Mouse (Mus musculus): Measurements from ENCODE around the gene Mt3. TPM values are rescaled to one million over a fixed set of nuclear protein-coding genes. Genes with fewer than 3 reads are reported as not detected.

Gene Mt3
- polyA plus RNA-seq, 1 experiment from 2014 or later: 0.60 TPM

- Histone ChIP-seq H3K9me3 (ENCODE audit: control insufficient read depth, low read length) (no peaks in the 10 kb centered on the region), H3K27ac (ENCODE audit: low read depth, low read length) (no peak within 1 kb of the TSS), H3K36me3 (ENCODE audit: control insufficient read depth, insufficient read depth, low read length) (no peaks in the 10 kb centered on the region), H3K9ac (ENCODE audit: low read depth, low read length) (peak within 1 kb of the TSS; percentile 42; the same call in 1 of the 2 replicates), H3K4me1 (ENCODE audit: control insufficient read depth, insufficient read depth, low read length) (peaks cover 14% of the 10 kb centered on the region; the same call in 1 of the 2 replicates), H3K4me3 (ENCODE audit: low read length) (peak within 1 kb of the TSS; percentile 46), H3K27me3 (ENCODE audit: control insufficient read depth, insufficient read depth, low read length) (peaks cover 78% of the 10 kb centered on the region), H3K4me2 (replicated peaks; ENCODE audit: low read depth, low read length) (peak within 1 kb of the TSS; percentile 78)
- WGBS: under 1% methylated on average over 47 of the region's 50 CpGs
- ATAC-seq (ENCODE audit: low FRiP score, low TSS enrichment): peak; percentile 84
Measured at GRCm38 (mm10) chr8:94178857-94179712, 26.7 kb downstream of the Mt3 start, which contains the start of gene Mt1. Gene Mt1 (plus strand): TSS chr8:94179082.

GRCm38 (mm10) chr8:94179713-94180560, 27.5 kb downstream of the Mt3 start:
- Histone ChIP-seq H3K4me3 (ENCODE audit: low read length) (peak overlapping the region; percentile 46), H3K9me3 (ENCODE audit: control insufficient read depth, low read length) (no peaks in the 10 kb centered on the region), H3K4me2 (replicated peaks; ENCODE audit: low read depth, low read length) (peak overlapping the region; percentile 78), H3K36me3 (ENCODE audit: control insufficient read depth, insufficient read depth, low read length) (no peaks in the 10 kb centered on the region), H3K27me3 (ENCODE audit: control insufficient read depth, insufficient read depth, low read length) (peaks cover 75% of the 10 kb centered on the region), H3K9ac (ENCODE audit: low read depth, low read length) (peak overlapping the region; percentile 42; the same call in 1 of the 2 replicates), H3K4me1 (ENCODE audit: control insufficient read depth, insufficient read depth, low read length) (peaks cover 14% of the 10 kb centered on the region; the same call in 1 of the 2 replicates), H3K27ac (ENCODE audit: low read depth, low read length) (no peak overlapping the region)
- ATAC-seq (ENCODE audit: low FRiP score, low TSS enrichment): no peak
- WGBS: 6% methylated on average over 25 of the region's 25 CpGs

GRCm38 (mm10) chr8:94180561-94180908, 28.1 kb downstream of the Mt3 start:
- Histone ChIP-seq H3K27ac (ENCODE audit: low read depth, low read length) (no peak overlapping the region), H3K9me3 (ENCODE audit: control insufficient read depth, low read length) (no peaks in the 10 kb centered on the region), H3K36me3 (ENCODE audit: control insufficient read depth, insufficient read depth, low read length) (no peaks in the 10 kb centered on the region), H3K4me1 (ENCODE audit: control insufficient read depth, insufficient read depth, low read length) (peaks cover 14% of the 10 kb centered on the region; the same call in 1 of the 2 replicates), H3K4me2 (replicated peaks; ENCODE audit: low read depth, low read length) (0 out of 2 replicates have a peak overlapping the region, but pooled peaks have one; percentile 78), H3K9ac (ENCODE audit: low read depth, low read length) (no peak overlapping the region), H3K27me3 (ENCODE audit: control insufficient read depth, insufficient read depth, low read length) (peaks cover 71% of the 10 kb centered on the region), H3K4me3 (ENCODE audit: low read length) (no peak overlapping the region)
- ATAC-seq (ENCODE audit: low FRiP score, low TSS enrichment): no peak
- WGBS: 93% methylated on average over 1 of the region's 1 CpGs

GRCm38 (mm10) chr8:94182055-94182929, 29.9 kb downstream of the Mt3 start:
- Histone ChIP-seq H3K27me3 (ENCODE audit: control insufficient read depth, insufficient read depth, low read length) (peaks cover 74% of the 10 kb centered on the region), H3K4me2 (replicated peaks; ENCODE audit: low read depth, low read length) (peak overlapping the region; percentile 41), H3K4me3 (ENCODE audit: low read length) (no peak overlapping the region), H3K27ac (ENCODE audit: low read depth, low read length) (no peak overlapping the region), H3K4me1 (ENCODE audit: control insufficient read depth, insufficient read depth, low read length) (peaks cover 14% of the 10 kb centered on the region; the same call in 1 of the 2 replicates), H3K9ac (ENCODE audit: low read depth, low read length) (0 out of 2 replicates have a peak overlapping the region, but pooled peaks have one; percentile 4), H3K9me3 (ENCODE audit: control insufficient read depth, low read length) (no peaks in the 10 kb centered on the region), H3K36me3 (ENCODE audit: control insufficient read depth, insufficient read depth, low read length) (no peaks in the 10 kb centered on the region)
- no peak for ATAC-seq (ENCODE audit: low FRiP score, low TSS enrichment)
- 61% methylated on average over 13 of the region's 13 CpGs for WGBS

- peak; percentile 75 for ATAC-seq (ENCODE audit: low FRiP score, low TSS enrichment)
- H3K27me3 ChIP-seq (ENCODE audit: control insufficient read depth, insufficient read depth, low read length): peaks cover 77% of the 10 kb centered on the region
- under 1% methylated on average over 16 of the region's 16 CpGs for WGBS
- H3K27ac ChIP-seq (ENCODE audit: low read depth, low read length): no peak overlapping the region
- peaks cover 14% of the 10 kb centered on the region; the same call in 1 of the 2 replicates for H3K4me1 ChIP-seq (ENCODE audit: control insufficient read depth, insufficient read depth, low read length)
- H3K9me3 ChIP-seq (ENCODE audit: control insufficient read depth, low read length): no peaks in the 10 kb centered on the region
- 0 out of 2 replicates have a peak overlapping the region, but pooled peaks have one; percentile 4 for H3K9ac ChIP-seq (ENCODE audit: low read depth, low read length)
- H3K4me3 ChIP-seq (ENCODE audit: low read length): peak overlapping the region; percentile 24; the same call in 1 of the 2 replicates
- H3K36me3 ChIP-seq (ENCODE audit: control insufficient read depth, insufficient read depth, low read length): no peaks in the 10 kb centered on the region
- H3K4me2 ChIP-seq (replicated peaks; ENCODE audit: low read depth, low read length): peak overlapping the region; percentile 41
Measured at GRCm38 (mm10) chr8:94183117-94183516, 30.7 kb downstream of the Mt3 start.

- H3K27me3 ChIP-seq (ENCODE audit: control insufficient read depth, insufficient read depth, low read length): peaks cover 64% of the 10 kb centered on the region
- H3K9me3 ChIP-seq (ENCODE audit: control insufficient read depth, low read length): no peaks in the 10 kb centered on the region
- no peak overlapping the region for H3K9ac ChIP-seq (ENCODE audit: low read depth, low read length)
- 17% methylated on average over 12 of the region's 12 CpGs for WGBS
- H3K4me3 ChIP-seq (ENCODE audit: low read length): no peak overlapping the region
- no peaks in the 10 kb centered on the region for H3K36me3 ChIP-seq (ENCODE audit: control insufficient read depth, insufficient read depth, low read length)
- peaks cover 11% of the 10 kb centered on the region; the same call in 1 of the 2 replicates for H3K4me1 ChIP-seq (ENCODE audit: control insufficient read depth, insufficient read depth, low read length)
- H3K27ac ChIP-seq (ENCODE audit: low read depth, low read length): peak overlapping the region; percentile 38; the same call in 1 of the 2 replicates
- ATAC-seq (ENCODE audit: low FRiP score, low TSS enrichment): no peak
- peak overlapping the region; percentile 12; the same call in 1 of the 2 replicates for H3K4me2 ChIP-seq (replicated peaks; ENCODE audit: low read depth, low read length)
Measured at GRCm38 (mm10) chr8:94184357-94184843, 32.0 kb downstream of the Mt3 start.

GRCm38 (mm10) chr8:94185791-94186190, 33.4 kb downstream of the Mt3 start:
- Histone ChIP-seq H3K4me2 (replicated peaks; ENCODE audit: low read depth, low read length) (no peak overlapping the region), H3K9ac (ENCODE audit: low read depth, low read length) (no peak overlapping the region), H3K4me1 (ENCODE audit: control insufficient read depth, insufficient read depth, low read length) (peaks cover 11% of the 10 kb centered on the region; the same call in 1 of the 2 replicates), H3K27ac (ENCODE audit: low read depth, low read length) (no peak overlapping the region), H3K4me3 (ENCODE audit: low read length) (no peak overlapping the region), H3K27me3 (ENCODE audit: control insufficient read depth, insufficient read depth, low read length) (peaks cover 50% of the 10 kb centered on the region), H3K9me3 (ENCODE audit: control insufficient read depth, low read length) (no peaks in the 10 kb centered on the region), H3K36me3 (ENCODE audit: control insufficient read depth, insufficient read depth, low read length) (no peaks in the 10 kb centered on the region)
- ATAC-seq (ENCODE audit: low FRiP score, low TSS enrichment): no peak
- 49% methylated on average over 6 of the region's 6 CpGs for WGBS

GRCm38 (mm10) chr8:94186542-94186941, 34.1 kb downstream of the Mt3 start:
- 2% methylated on average over 17 of the region's 17 CpGs for WGBS
- peak overlapping the region; percentile 29 for H3K4me2 ChIP-seq (replicated peaks; ENCODE audit: low read depth, low read length)
- no peaks in the 10 kb centered on the region for H3K36me3 ChIP-seq (ENCODE audit: control insufficient read depth, insufficient read depth, low read length)
- peaks cover 47% of the 10 kb centered on the region for H3K27me3 ChIP-seq (ENCODE audit: control insufficient read depth, insufficient read depth, low read length)
- H3K4me3 ChIP-seq (ENCODE audit: low read length): peak overlapping the region; percentile 12; the same call in 1 of the 2 replicates
- peaks cover 13% of the 10 kb centered on the region; the same call in 1 of the 2 replicates for H3K4me1 ChIP-seq (ENCODE audit: control insufficient read depth, insufficient read depth, low read length)
- H3K27ac ChIP-seq (ENCODE audit: low read depth, low read length): no peak overlapping the region
- no peak overlapping the region for H3K9ac ChIP-seq (ENCODE audit: low read depth, low read length)
- peak; percentile 56 for ATAC-seq (ENCODE audit: low FRiP score, low TSS enrichment)
- H3K9me3 ChIP-seq (ENCODE audit: control insufficient read depth, low read length): no peaks in the 10 kb centered on the region
